Mouse (Mus musculus) myocyte (in vitro differentiated cells): ENCODE results near the gene Lama1.
"Not testable (repeated sequence)": the region's sequence is repeated elsewhere in the genome, so short reads cannot be mapped to it uniquely, and the experiment has no call there.

ENCODE experiments used
- E2F4 ChIP-seq: IDR thresholded peaks from one replicate; pipeline ENCODE4 v1.6.1; 2011; ENCODE audit warnings: mild to moderate bottlenecking, control low read depth, moderate library complexity; ENCODE audit not compliant: insufficient read depth
- POLR2A ChIP-seq: IDR thresholded peaks from one replicate; pipeline ENCODE4 v1.6.1; 2011; ENCODE audit warnings: low read depth, mild to moderate bottlenecking, control low read depth, moderate library complexity; ENCODE audit not compliant: insufficient read length
- TCF12 ChIP-seq: IDR thresholded peaks from one replicate; pipeline ENCODE4 v1.6.1; 2011; ENCODE audit warnings: mild to moderate bottlenecking, control low read depth; ENCODE audit not compliant: poor library complexity, insufficient read depth, severe bottlenecking

DNA sequence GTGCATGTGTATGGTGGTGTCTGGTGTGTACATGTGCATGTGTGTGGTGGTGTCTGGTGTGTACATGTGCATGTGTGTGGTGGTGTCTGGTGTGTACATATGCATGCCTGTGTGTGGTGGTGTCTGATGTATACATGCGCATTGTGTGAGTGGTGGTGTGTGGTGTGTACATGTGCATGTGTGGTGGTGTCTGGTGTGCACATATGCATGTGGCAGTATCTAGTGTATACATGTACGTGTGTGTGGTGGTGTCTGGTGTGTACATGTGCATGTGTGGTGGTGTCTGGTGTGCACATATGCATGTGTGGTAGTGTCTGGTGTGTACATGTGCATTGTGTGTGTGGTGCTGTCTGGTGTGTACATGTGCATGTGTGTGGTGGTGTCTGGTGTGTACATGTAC is 144.4 kb downstream of the Lama1 start:
- not testable (repeated sequence) for TF ChIP-seq E2F4, POLR2A, TCF12
